Mouse (Mus musculus): ENCODE measurements at regions not wholly inside any gene's neighbourhood (a gene's known extent, or its start where the extent isn't known, plus 50 kb on each side); places are given as distances from the start of the nearest gene placed in this dataset.

- intact Hi-C loops (cut with DNase I) = no loop called here
- no peak for DNase-seq
These were observed 2188.6 kb upstream of the Tenm3 start for GRCm38 (mm10) chr8:51032386-51032785.

GRCm38 (mm10) chr8:51010508-51010907 is 2166.8 kb upstream of the Tenm3 start:
- intact Hi-C loops (cut with DNase I) = no loop called here

GRCm38 (mm10) chr8:50967386-50967785 is 2123.6 kb upstream of the Tenm3 start:
- DNase-seq = peak; percentile 43
- intact Hi-C loops (cut with DNase I) = no loop called here

More at GRCm38 (mm10) chr8:51010508-51010907, 2166.8 kb upstream of the Tenm3 start:
- no peak for DNase-seq

DNA sequence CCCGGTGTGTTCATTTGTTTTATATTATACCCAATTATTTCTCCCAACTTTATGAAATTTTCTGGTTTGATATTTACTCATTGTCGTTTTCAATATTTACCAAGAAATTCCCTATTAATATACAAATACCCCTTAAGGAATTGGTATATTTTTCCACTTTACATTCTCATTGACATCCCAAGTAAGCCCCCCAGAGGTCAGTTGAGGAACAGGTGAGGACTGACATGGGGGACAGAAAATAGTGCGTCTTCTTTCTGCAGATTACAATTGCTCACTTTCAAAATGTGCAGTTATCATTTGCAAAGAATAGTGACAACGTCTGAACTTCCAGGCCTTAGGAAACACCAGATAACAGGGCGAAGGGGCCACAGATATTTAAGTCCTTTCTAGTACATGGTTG is 2073.8 kb upstream of the Tenm3 start:
- intact Hi-C loops (cut with DNase I) = loop anchor here (10.0 kb wide), 1 partner anchor 603 kb away; no protein-coding TSS in a partner anchor
- peak; percentile 3 for DNase-seq

- DNase-seq = no peak
- intact Hi-C loops (cut with DNase I) = loop anchor here (10.0 kb wide), 1 partner anchor 602 kb away; no protein-coding TSS in a partner anchor
These were observed 2073.0 kb upstream of the Tenm3 start for GRCm38 (mm10) chr8:50916733-50917113.

GRCm38 (mm10) chr8:50915876-50916732 is 2072.4 kb upstream of the Tenm3 start:
- DNase-seq = peak; percentile 63
- intact Hi-C loops (cut with DNase I) = loop anchor here (10.0 kb wide), 1 partner anchor 601 kb away; no protein-coding TSS in a partner anchor

GRCm38 (mm10) chr8:50915259-50915875 is 2071.6 kb upstream of the Tenm3 start:
- intact Hi-C loops (cut with DNase I) = loop anchor here (10.0 kb wide), 1 partner anchor 601 kb away; no protein-coding TSS in a partner anchor

DNA sequence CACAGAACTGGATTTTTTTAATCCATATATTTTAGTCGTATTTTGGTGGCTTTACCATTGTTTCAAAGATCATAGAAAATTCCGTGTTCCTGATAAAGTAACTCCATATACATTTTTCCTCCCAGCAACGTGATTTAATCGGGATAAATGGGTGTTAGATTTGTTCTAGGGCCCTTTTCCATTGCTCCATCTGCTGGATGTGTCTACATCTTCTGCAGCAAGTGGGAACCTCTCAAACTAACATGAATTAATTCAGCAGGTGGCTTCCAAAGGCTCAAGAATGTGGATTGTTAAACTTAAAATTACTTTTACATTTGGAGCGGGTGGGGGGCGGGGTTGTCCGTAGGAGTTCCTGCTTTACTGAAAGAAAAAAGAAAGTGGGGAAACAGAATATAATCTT is 2070.9 kb upstream of the Tenm3 start:
- DNase-seq = no peak
- intact Hi-C loops (cut with DNase I) = loop anchor here (10.0 kb wide), 1 partner anchor 600 kb away; no protein-coding TSS in a partner anchor

More at GRCm38 (mm10) chr8:50915259-50915875, 2071.6 kb upstream of the Tenm3 start:
- peak; percentile 54 for DNase-seq

- intact Hi-C loops (cut with DNase I) = no loop called here
These were observed 2034.4 kb upstream of the Tenm3 start for GRCm38 (mm10) chr8:50878198-50878597.

More at GRCm38 (mm10) chr8:50878198-50878597, 2034.4 kb upstream of the Tenm3 start:
- DNase-seq = no peak
